Mouse (Mus musculus): ENCODE measurements at regions not wholly inside any gene's neighbourhood (a gene's known extent, or its start where the extent isn't known, plus 50 kb on each side); places are given as distances from the start of the nearest gene placed in this dataset.
A peak's percentile ranks its signal among the peaks of the same experiment; 100 is the strongest.

- no peak for TF ChIP-seq CTCF (IDR thresholded peaks at IDR 0.05; ENCODE audit: borderline replicate concordance, extremely low read depth, insufficient read depth, insufficient read length)
- no peak for TF ChIP-seq POLR2A (IDR thresholded peaks at IDR 0.05; ENCODE audit: borderline replicate concordance, extremely low read depth, insufficient read depth, insufficient read length, poor library complexity, severe bottlenecking)
- peak; percentile 38 for DNase-seq (ENCODE audit: low read depth)
These were observed 747.6 kb upstream of the Alcam start for GRCm38 (mm10) chr16:53201449-53201848.

GRCm38 (mm10) chr16:53186444-53186843 lies 732.6 kb upstream of the Alcam start:
- DNase-seq (ENCODE audit: low read depth) = no peak
- TF ChIP-seq CTCF (IDR thresholded peaks at IDR 0.05; ENCODE audit: borderline replicate concordance, extremely low read depth, insufficient read depth, insufficient read length) (no peak), POLR2A (IDR thresholded peaks at IDR 0.05; ENCODE audit: borderline replicate concordance, extremely low read depth, insufficient read depth, insufficient read length, poor library complexity, severe bottlenecking) (no peak)

- TF ChIP-seq POLR2A (IDR thresholded peaks at IDR 0.05; ENCODE audit: borderline replicate concordance, extremely low read depth, insufficient read depth, insufficient read length, poor library complexity, severe bottlenecking) (no peak), CTCF (IDR thresholded peaks at IDR 0.05; ENCODE audit: borderline replicate concordance, extremely low read depth, insufficient read depth, insufficient read length) (no peak)
- peak; percentile 51 for DNase-seq (ENCODE audit: low read depth)
These were observed 702.5 kb upstream of the Alcam start for GRCm38 (mm10) chr16:53156352-53156751.

GRCm38 (mm10) chr16:53130677-53131076 lies 676.8 kb upstream of the Alcam start:
- no peak for DNase-seq (ENCODE audit: low read depth)

GRCm38 (mm10) chr16:53108726-53109125 lies 654.9 kb upstream of the Alcam start:
- DNase-seq (ENCODE audit: low read depth) = no peak
- TF ChIP-seq POLR2A (IDR thresholded peaks at IDR 0.05; ENCODE audit: borderline replicate concordance, extremely low read depth, insufficient read depth, insufficient read length, poor library complexity, severe bottlenecking) (no peak), CTCF (IDR thresholded peaks at IDR 0.05; ENCODE audit: borderline replicate concordance, extremely low read depth, insufficient read depth, insufficient read length) (no peak)

More at GRCm38 (mm10) chr16:53130677-53131076, 676.8 kb upstream of the Alcam start:
- TF ChIP-seq CTCF (IDR thresholded peaks at IDR 0.05; ENCODE audit: borderline replicate concordance, extremely low read depth, insufficient read depth, insufficient read length) = no peak
- TF ChIP-seq POLR2A (IDR thresholded peaks at IDR 0.05; ENCODE audit: borderline replicate concordance, extremely low read depth, insufficient read depth, insufficient read length, poor library complexity, severe bottlenecking) = no peak

- DNase-seq (ENCODE audit: low read depth) = no peak
- TF ChIP-seq POLR2A (IDR thresholded peaks at IDR 0.05; ENCODE audit: borderline replicate concordance, extremely low read depth, insufficient read depth, insufficient read length, poor library complexity, severe bottlenecking) = no peak
- TF ChIP-seq CTCF (IDR thresholded peaks at IDR 0.05; ENCODE audit: borderline replicate concordance, extremely low read depth, insufficient read depth, insufficient read length) = no peak
These were observed 641.6 kb upstream of the Alcam start for GRCm38 (mm10) chr16:53095396-53095929.

- DNase-seq (ENCODE audit: low read depth) = peak; percentile 94
These were observed 620.1 kb upstream of the Alcam start for GRCm38 (mm10) chr16:53073856-53074568.

GRCm38 (mm10) chr16:53071887-53072682 lies 618.2 kb upstream of the Alcam start:
- DNase-seq (ENCODE audit: low read depth) = peak; percentile 59
- TF ChIP-seq CTCF (IDR thresholded peaks at IDR 0.05; ENCODE audit: borderline replicate concordance, extremely low read depth, insufficient read depth, insufficient read length) (no peak), POLR2A (IDR thresholded peaks at IDR 0.05; ENCODE audit: borderline replicate concordance, extremely low read depth, insufficient read depth, insufficient read length, poor library complexity, severe bottlenecking) (no peak)

More at GRCm38 (mm10) chr16:53073856-53074568, 620.1 kb upstream of the Alcam start:
- TF ChIP-seq POLR2A (IDR thresholded peaks at IDR 0.05; ENCODE audit: borderline replicate concordance, extremely low read depth, insufficient read depth, insufficient read length, poor library complexity, severe bottlenecking) (no peak), CTCF (IDR thresholded peaks at IDR 0.05; ENCODE audit: borderline replicate concordance, extremely low read depth, insufficient read depth, insufficient read length) (no peak)

GRCm38 (mm10) chr16:53064151-53064550 lies 610.3 kb upstream of the Alcam start:
- peak; percentile 77 for DNase-seq (ENCODE audit: low read depth)
- TF ChIP-seq POLR2A (IDR thresholded peaks at IDR 0.05; ENCODE audit: borderline replicate concordance, extremely low read depth, insufficient read depth, insufficient read length, poor library complexity, severe bottlenecking) = no peak
- no peak for TF ChIP-seq CTCF (IDR thresholded peaks at IDR 0.05; ENCODE audit: borderline replicate concordance, extremely low read depth, insufficient read depth, insufficient read length)

- no peak for DNase-seq (ENCODE audit: low read depth)
- no peak for TF ChIP-seq CTCF (IDR thresholded peaks at IDR 0.05; ENCODE audit: borderline replicate concordance, extremely low read depth, insufficient read depth, insufficient read length)
- no peak for TF ChIP-seq POLR2A (IDR thresholded peaks at IDR 0.05; ENCODE audit: borderline replicate concordance, extremely low read depth, insufficient read depth, insufficient read length, poor library complexity, severe bottlenecking)
These were observed 609.2 kb upstream of the Alcam start for GRCm38 (mm10) chr16:53063061-53063460.

GRCm38 (mm10) chr16:53026056-53026455 lies 572.2 kb upstream of the Alcam start:
- TF ChIP-seq POLR2A (IDR thresholded peaks at IDR 0.05; ENCODE audit: borderline replicate concordance, extremely low read depth, insufficient read depth, insufficient read length, poor library complexity, severe bottlenecking) = no peak
- no peak for TF ChIP-seq CTCF (IDR thresholded peaks at IDR 0.05; ENCODE audit: borderline replicate concordance, extremely low read depth, insufficient read depth, insufficient read length)

More at GRCm38 (mm10) chr16:53026056-53026455, 572.2 kb upstream of the Alcam start:
- DNase-seq (ENCODE audit: low read depth) = no peak
